Mouse (Mus musculus) midbrain, embryonic 13.5 days (tissue): ENCODE data around the gene Fam189a1. TPM values are rescaled to one million over a fixed set of nuclear protein-coding genes. Genes with fewer than 3 reads are reported as not detected.

Source experiments
- ATAC-seq: fragments of 200-750 bp; cut with Nextera tagmentation; 2 replicates; pipeline ENCODE4 v1.8.0; 2017; ENCODE audit warnings: mild to moderate bottlenecking, moderate TSS enrichment, moderate library complexity
- H3K27ac ChIP-seq: fragments of 300-500 bp; sonication (generic); 2 replicates; pipeline ENCODE4 v1.5.1; 2015; ENCODE audit warnings: inconsistent platforms, mild to moderate bottlenecking, moderate library complexity
- H3K27me3 ChIP-seq: fragments of 300-500 bp; sonication (generic); 2 replicates; pipeline ENCODE4 v1.6.1; 2015; ENCODE audit warnings: mild to moderate bottlenecking, inconsistent platforms
- H3K36me3 ChIP-seq: fragments of 300-500 bp; sonication (generic); 2 replicates; pipeline ENCODE4 v1.6.1; 2015; ENCODE audit warnings: mild to moderate bottlenecking, inconsistent platforms
- H3K4me1 ChIP-seq: fragments of 300-500 bp; sonication (generic); replicated peaks from 2 replicates; pipeline ENCODE4 v1.6.1; 2015; ENCODE audit warnings: inconsistent platforms
- H3K4me2 ChIP-seq: fragments of 300-500 bp; sonication (generic); replicated peaks from 2 replicates; pipeline ENCODE4 v1.6.1; 2015; ENCODE audit warnings: moderate library complexity, mild to moderate bottlenecking, inconsistent platforms
- H3K4me3 ChIP-seq: fragments of 300-500 bp; sonication (generic); replicated peaks from 2 replicates; pipeline ENCODE4 v1.5.1; 2015; ENCODE audit warnings: mild to moderate bottlenecking, inconsistent platforms
- H3K9ac ChIP-seq: fragments of 300-500 bp; sonication (generic); replicated peaks from 2 replicates; pipeline ENCODE4 v1.6.1; 2015; ENCODE audit warnings: mild to moderate bottlenecking, inconsistent platforms
- H3K9me3 ChIP-seq: fragments of 300-500 bp; sonication (generic); 2 replicates; pipeline ENCODE4 v1.6.1; 2016; ENCODE audit warnings: mild to moderate bottlenecking, inconsistent platforms
- WGBS: fragments of 180-500 bp; shearing (Covaris S2); methylation state at CpG from one replicate; pipeline ENCODE4 v1.1.7; 2015; 5-methylcytosine and 5-hydroxymethylcytosine counted together
- polyA plus RNA-seq: library from polyadenylated mRNA; unstranded; fragments of >200 nt; fragmentation: Nextera tagmentation; extraction: Ambion mirVana; gene quantifications from 2 replicates; pipeline ENCODE4 v1.2.1, GENCODE M21; 2015

The Fam189a1 gene
- polyA plus RNA-seq, 1 experiment from 2014 or later = 5.9 TPM

GRCm38 (mm10) chr7:64830214-64830995, 326.0 kb downstream of the Fam189a1 start:
- H3K27ac ChIP-seq = no peak overlapping the region
- H3K4me2 ChIP-seq = no peak overlapping the region
- H3K9me3 ChIP-seq = peaks cover 3% of the 10 kb centered on the region; the same call in 1 of the 2 replicates
- no peaks in the 10 kb centered on the region for H3K27me3 ChIP-seq
- no peak overlapping the region for H3K9ac ChIP-seq
- no peak for ATAC-seq
- H3K4me3 ChIP-seq = no peak overlapping the region
- H3K4me1 ChIP-seq = peaks cover 4% of the 10 kb centered on the region; the same call in 1 of the 2 replicates
- no peaks in the 10 kb centered on the region for H3K36me3 ChIP-seq
- 37% methylated on average over 5 of the region's 5 CpGs for WGBS

DNA sequence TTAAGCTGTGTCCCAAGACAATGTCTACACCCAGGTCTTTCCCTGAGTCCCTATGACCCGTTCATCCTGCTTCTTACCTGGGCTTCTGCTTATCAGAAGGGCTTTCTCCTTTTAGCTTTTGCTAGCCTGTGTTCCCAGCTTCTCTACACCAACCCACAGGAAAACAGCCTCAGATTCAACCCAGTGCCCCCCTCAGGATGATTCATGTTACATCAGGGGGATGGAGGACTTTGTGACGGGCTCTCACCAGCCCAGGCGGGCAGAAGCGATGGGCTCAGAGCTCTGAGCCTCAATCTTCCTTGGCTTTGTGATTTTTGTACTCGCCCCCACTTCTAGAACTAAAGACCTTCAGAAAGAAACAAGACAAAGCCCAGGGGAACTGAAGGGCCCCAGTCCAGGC, 335.3 kb downstream of the Fam189a1 start:
- 77% methylated on average over 5 of the region's 5 CpGs for WGBS

DNA sequence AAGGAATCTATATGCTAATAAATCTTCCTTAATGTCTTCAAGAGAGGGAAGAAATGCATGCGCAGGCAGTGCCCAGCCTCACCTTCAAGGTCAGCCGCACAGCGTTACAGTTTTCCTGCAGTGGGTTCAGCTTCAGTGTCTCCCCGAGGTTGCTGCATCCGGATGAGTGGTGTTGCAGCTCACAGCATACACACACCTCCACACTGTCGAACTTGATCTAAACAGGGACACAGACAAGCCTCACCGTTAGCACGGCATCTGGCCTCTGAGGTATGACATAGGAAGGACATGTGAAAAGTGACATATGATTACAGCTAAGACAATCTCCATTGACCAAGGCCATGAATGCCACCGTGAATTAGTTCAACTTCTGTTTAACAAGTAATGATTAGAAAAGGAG, 336.7 kb downstream of the Fam189a1 start:
- Histone ChIP-seq H3K4me3 (no peak overlapping the region), H3K27me3 (no peaks in the 10 kb centered on the region), H3K36me3 (no peaks in the 10 kb centered on the region), H3K4me1 (no peaks in the 10 kb centered on the region), H3K27ac (no peak overlapping the region), H3K4me2 (no peak overlapping the region), H3K9ac (no peak overlapping the region), H3K9me3 (no peaks in the 10 kb centered on the region)
- no peak for ATAC-seq
- WGBS = 88% methylated on average over 9 of the region's 9 CpGs

More for the DNA sequence above, 335.3 kb downstream of the Fam189a1 start:
- no peak overlapping the region for H3K4me3 ChIP-seq
- no peaks in the 10 kb centered on the region for H3K27me3 ChIP-seq
- no peak overlapping the region for H3K27ac ChIP-seq
- no peak overlapping the region for H3K9ac ChIP-seq
- H3K4me2 ChIP-seq = no peak overlapping the region
- ATAC-seq = no peak
- H3K9me3 ChIP-seq = no peaks in the 10 kb centered on the region
- no peaks in the 10 kb centered on the region for H3K4me1 ChIP-seq
- H3K36me3 ChIP-seq = no peaks in the 10 kb centered on the region

- no peak overlapping the region for H3K4me3 ChIP-seq
- 22% methylated on average over 6 of the region's 6 CpGs for WGBS
Measured at GRCm38 (mm10) chr7:64808876-64809275, 347.5 kb downstream of the Fam189a1 start.

GRCm38 (mm10) chr7:64805100-64805499, 351.3 kb downstream of the Fam189a1 start:
- Histone ChIP-seq H3K36me3 (no peaks in the 10 kb centered on the region), H3K9ac (no peak overlapping the region), H3K4me3 (no peak overlapping the region), H3K27ac (no peak overlapping the region), H3K4me2 (no peak overlapping the region), H3K4me1 (peaks cover 24% of the 10 kb centered on the region), H3K27me3 (no peaks in the 10 kb centered on the region), H3K9me3 (no peaks in the 10 kb centered on the region)
- 62% methylated on average over 8 of the region's 8 CpGs for WGBS
- no peak for ATAC-seq

More at GRCm38 (mm10) chr7:64808876-64809275, 347.5 kb downstream of the Fam189a1 start:
- no peak overlapping the region for H3K4me2 ChIP-seq
- no peaks in the 10 kb centered on the region for H3K27me3 ChIP-seq
- ATAC-seq = peak; percentile 65; the same call in 1 of the 2 replicates
- H3K4me1 ChIP-seq = peaks cover 10% of the 10 kb centered on the region
- H3K9me3 ChIP-seq = no peaks in the 10 kb centered on the region
- no peaks in the 10 kb centered on the region for H3K36me3 ChIP-seq
- H3K27ac ChIP-seq = no peak overlapping the region
- no peak overlapping the region for H3K9ac ChIP-seq

- Histone ChIP-seq H3K27me3 (no peaks in the 10 kb centered on the region), H3K9ac (no peak overlapping the region), H3K27ac (no peak overlapping the region; the same call in 1 of the 2 replicates), H3K9me3 (no peaks in the 10 kb centered on the region), H3K36me3 (no peaks in the 10 kb centered on the region), H3K4me3 (no peak overlapping the region), H3K4me2 (no peak overlapping the region), H3K4me1 (no peaks in the 10 kb centered on the region)
- no peak for ATAC-seq
- WGBS = 83% methylated on average over 6 of the region's 6 CpGs
Measured at GRCm38 (mm10) chr7:64795554-64795953, 360.8 kb downstream of the Fam189a1 start.

GRCm38 (mm10) chr7:64792031-64792430, 364.3 kb downstream of the Fam189a1 start:
- no peak overlapping the region for H3K27ac ChIP-seq
- 76% methylated on average over 8 of the region's 8 CpGs for WGBS
- H3K36me3 ChIP-seq = no peaks in the 10 kb centered on the region
- ATAC-seq = no peak
- H3K9ac ChIP-seq = no peak overlapping the region
- no peak overlapping the region for H3K4me3 ChIP-seq
- H3K4me1 ChIP-seq = no peaks in the 10 kb centered on the region
- no peaks in the 10 kb centered on the region for H3K9me3 ChIP-seq
- H3K4me2 ChIP-seq = no peak overlapping the region
- no peaks in the 10 kb centered on the region for H3K27me3 ChIP-seq

- no peak overlapping the region for H3K4me3 ChIP-seq
- 80% methylated on average over 9 of the region's 9 CpGs for WGBS
- no peak overlapping the region for H3K27ac ChIP-seq
- no peak overlapping the region for H3K9ac ChIP-seq
- H3K9me3 ChIP-seq = no peaks in the 10 kb centered on the region
- no peaks in the 10 kb centered on the region for H3K27me3 ChIP-seq
- no peaks in the 10 kb centered on the region for H3K36me3 ChIP-seq
- ATAC-seq = no peak
- H3K4me1 ChIP-seq = no peaks in the 10 kb centered on the region
- no peak overlapping the region for H3K4me2 ChIP-seq
Measured at GRCm38 (mm10) chr7:64791145-64791544, 365.2 kb downstream of the Fam189a1 start.

DNA sequence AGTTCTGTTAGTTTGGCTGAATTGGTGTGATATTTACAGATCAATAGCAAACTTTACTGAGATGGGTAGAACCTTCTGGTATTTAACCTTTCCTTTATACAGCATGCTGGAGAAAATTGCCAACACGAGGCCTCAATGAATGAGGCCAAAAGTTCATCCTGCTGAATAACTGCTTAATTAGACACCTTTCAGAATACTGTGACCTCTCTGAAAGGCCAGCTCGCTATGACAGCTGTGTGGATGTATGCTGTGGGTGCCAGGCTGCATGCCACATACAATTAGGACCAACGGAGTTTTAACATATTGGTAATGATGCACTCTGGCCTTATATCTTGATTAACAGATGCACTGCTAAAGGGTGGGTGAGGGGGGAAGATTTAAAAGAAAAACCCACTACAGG, 371.3 kb downstream of the Fam189a1 start:
- no peak overlapping the region for H3K27ac ChIP-seq

DNA sequence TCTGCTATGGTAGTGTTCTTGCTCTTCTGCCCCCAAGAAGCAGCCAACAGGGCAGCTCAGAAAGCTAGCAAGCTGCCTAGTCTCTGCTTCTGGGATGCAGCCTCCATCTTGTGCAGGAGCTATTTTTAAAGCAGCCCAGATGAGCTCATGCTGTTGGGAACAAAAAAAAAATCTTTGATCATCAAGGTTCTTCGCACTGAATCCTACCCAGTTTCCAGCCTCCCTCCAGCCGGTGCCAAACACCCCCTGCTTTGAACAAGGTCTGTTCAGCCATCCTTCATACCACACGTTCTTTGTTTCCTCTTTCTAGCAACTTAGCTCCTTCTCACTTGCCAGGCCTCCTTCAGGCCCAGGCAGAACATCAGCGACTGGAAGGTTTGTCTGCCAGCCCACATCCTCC, 376.9 kb downstream of the Fam189a1 start:
- Histone ChIP-seq H3K9ac (no peak overlapping the region), H3K4me1 (0 out of 2 replicates have a peak, but pooled peaks cover 6% of the 10 kb centered on the region), H3K36me3 (no peaks in the 10 kb centered on the region), H3K27me3 (no peaks in the 10 kb centered on the region), H3K27ac (no peak overlapping the region), H3K4me2 (no peak overlapping the region), H3K4me3 (no peak overlapping the region), H3K9me3 (no peaks in the 10 kb centered on the region)
- ATAC-seq = no peak
- WGBS = 85% methylated on average over 4 of the region's 4 CpGs

More for the DNA sequence above, 371.3 kb downstream of the Fam189a1 start:
- H3K27me3 ChIP-seq = no peaks in the 10 kb centered on the region
- H3K36me3 ChIP-seq = no peaks in the 10 kb centered on the region
- H3K4me2 ChIP-seq = no peak overlapping the region
- 0 out of 2 replicates have a peak, but pooled peaks cover 6% of the 10 kb centered on the region for H3K4me1 ChIP-seq
- no peak overlapping the region for H3K9ac ChIP-seq
- ATAC-seq = no peak
- H3K4me3 ChIP-seq = no peak overlapping the region
- H3K9me3 ChIP-seq = no peaks in the 10 kb centered on the region
- WGBS = 61% methylated on average over 3 of the region's 3 CpGs

GRCm38 (mm10) chr7:64776708-64777489, 379.5 kb downstream of the Fam189a1 start:
- Histone ChIP-seq H3K4me3 (no peak overlapping the region), H3K27ac (no peak overlapping the region), H3K4me2 (no peak overlapping the region), H3K4me1 (peaks cover 10% of the 10 kb centered on the region; the same call in 1 of the 2 replicates), H3K36me3 (no peaks in the 10 kb centered on the region), H3K27me3 (no peaks in the 10 kb centered on the region), H3K9me3 (no peaks in the 10 kb centered on the region), H3K9ac (no peak overlapping the region)
- WGBS = 88% methylated on average over 13 of the region's 13 CpGs
- no peak for ATAC-seq

- WGBS = 35% methylated on average over 10 of the region's 10 CpGs
- Histone ChIP-seq H3K9me3 (no peaks in the 10 kb centered on the region), H3K27ac (no peak overlapping the region), H3K4me3 (no peak overlapping the region), H3K4me2 (no peak overlapping the region), H3K36me3 (no peaks in the 10 kb centered on the region), H3K4me1 (peaks cover 6% of the 10 kb centered on the region; the same call in 1 of the 2 replicates), H3K9ac (no peak overlapping the region), H3K27me3 (no peaks in the 10 kb centered on the region)
- ATAC-seq = no peak
Measured at GRCm38 (mm10) chr7:64773465-64773864, 382.9 kb downstream of the Fam189a1 start.
